Mouse (Mus musculus) hindbrain, embryonic 10.5 days (tissue): ENCODE measurements at regions not wholly inside any gene's neighbourhood (a gene's known extent, or its start where the extent isn't known, plus 50 kb on each side); places are given as distances from the start of the nearest gene placed in this dataset.

ENCODE experiments used
- DNase-seq: peaks from one replicate; pipeline ENCODE4 v3.0.0-alpha.2; 2017; ENCODE audit warnings: low spot score
- H3K27ac ChIP-seq: fragments of 300-500 bp; sonication (generic); 2 replicates; pipeline ENCODE4 v1.5.1; 2016; ENCODE audit warnings: mild to moderate bottlenecking, moderate library complexity
- H3K27me3 ChIP-seq: fragments of 300-500 bp; sonication (generic); 2 replicates; pipeline ENCODE4 v1.6.1; 2016; ENCODE audit warnings: mild to moderate bottlenecking; ENCODE audit not compliant: poor library complexity, insufficient read depth, severe bottlenecking
- H3K36me3 ChIP-seq: fragments of 300-500 bp; sonication (generic); 2 replicates; pipeline ENCODE4 v1.6.1; 2016; ENCODE audit warnings: mild to moderate bottlenecking, moderate library complexity
- H3K4me1 ChIP-seq: fragments of 300-500 bp; sonication (generic); replicated peaks from 2 replicates; pipeline ENCODE4 v1.6.1; 2016; ENCODE audit warnings: mild to moderate bottlenecking
- H3K4me3 ChIP-seq: fragments of 300-500 bp; sonication (generic); 2 replicates; pipeline ENCODE4 v1.5.1; 2016; ENCODE audit warnings: mild to moderate bottlenecking, moderate library complexity
- H3K9me3 ChIP-seq: fragments of 300-500 bp; sonication (generic); 2 replicates; pipeline ENCODE4 v1.6.1; 2016; ENCODE audit warnings: mild to moderate bottlenecking, moderate library complexity
- WGBS: fragments of 180-500 bp; shearing (Covaris S2); methylation state at CpG from one replicate; pipeline ENCODE4 v1.1.7; 2016; 5-methylcytosine and 5-hydroxymethylcytosine counted together

- Histone ChIP-seq H3K4me3 (no peak overlapping the region), H3K27ac (peak overlapping the region; percentile 40), H3K36me3 (no peaks in the 10 kb centered on the region), H3K27me3 (peaks cover 21% of the 10 kb centered on the region), H3K9me3 (no peaks in the 10 kb centered on the region), H3K4me1 (peaks cover 32% of the 10 kb centered on the region)
- no peak for DNase-seq
- WGBS = 51% methylated on average over 7 of the region's 7 CpGs
Observed at GRCm38 (mm10) chr5:111913354-111913753, 179.6 kb downstream of the Gm26897 start.

- 80% methylated on average over 3 of the region's 3 CpGs for WGBS
- H3K36me3 ChIP-seq = no peaks in the 10 kb centered on the region
- H3K4me1 ChIP-seq = peaks cover 39% of the 10 kb centered on the region
- H3K27ac ChIP-seq = no peak overlapping the region
- no peak for DNase-seq
- peaks cover 23% of the 10 kb centered on the region for H3K27me3 ChIP-seq
- H3K4me3 ChIP-seq = no peak overlapping the region
- no peaks in the 10 kb centered on the region for H3K9me3 ChIP-seq
Observed at GRCm38 (mm10) chr5:111914296-111914695, 180.6 kb downstream of the Gm26897 start.

GRCm38 (mm10) chr5:111917643-111918252 is 184.0 kb downstream of the Gm26897 start:
- no peak overlapping the region for H3K4me3 ChIP-seq
- DNase-seq = no peak
- H3K9me3 ChIP-seq = no peaks in the 10 kb centered on the region
- WGBS = 21% methylated on average over 8 of the region's 8 CpGs
- peaks cover 52% of the 10 kb centered on the region for H3K4me1 ChIP-seq
- H3K36me3 ChIP-seq = no peaks in the 10 kb centered on the region
- H3K27ac ChIP-seq = peak overlapping the region; percentile 66
- peaks cover 9% of the 10 kb centered on the region for H3K27me3 ChIP-seq

- H3K9me3 ChIP-seq = no peaks in the 10 kb centered on the region
- WGBS = 80% methylated on average over 14 of the region's 14 CpGs
- H3K4me1 ChIP-seq = peaks cover 52% of the 10 kb centered on the region
- H3K36me3 ChIP-seq = no peaks in the 10 kb centered on the region
- no peak for DNase-seq
- no peak overlapping the region for H3K4me3 ChIP-seq
- H3K27me3 ChIP-seq = peaks cover 9% of the 10 kb centered on the region
- peak overlapping the region; percentile 66 for H3K27ac ChIP-seq
Observed at GRCm38 (mm10) chr5:111918888-111919287, 185.2 kb downstream of the Gm26897 start.

- H3K9me3 ChIP-seq = no peaks in the 10 kb centered on the region
- peaks cover 51% of the 10 kb centered on the region for H3K4me1 ChIP-seq
- H3K27me3 ChIP-seq = peaks cover 14% of the 10 kb centered on the region; the same call in 1 of the 2 replicates
- peak overlapping the region; percentile 62 for H3K27ac ChIP-seq
- peak; percentile 25 for DNase-seq
- no peak overlapping the region for H3K4me3 ChIP-seq
- 53% methylated on average over 18 of the region's 18 CpGs for WGBS
- no peaks in the 10 kb centered on the region for H3K36me3 ChIP-seq
Observed at GRCm38 (mm10) chr5:111922991-111923701, 189.4 kb downstream of the Gm26897 start.

GRCm38 (mm10) chr5:111925757-111926156 is 192.0 kb downstream of the Gm26897 start:
- DNase-seq = no peak
- peaks cover 25% of the 10 kb centered on the region; the same call in 1 of the 2 replicates for H3K27me3 ChIP-seq

GRCm38 (mm10) chr5:111929180-111929990 is 195.7 kb downstream of the Gm26897 start:
- WGBS = 19% methylated on average over 15 of the region's 15 CpGs
- Histone ChIP-seq H3K27me3 (peaks cover 25% of the 10 kb centered on the region; the same call in 1 of the 2 replicates), H3K27ac (peak overlapping the region; percentile 85)

More at GRCm38 (mm10) chr5:111925757-111926156, 192.0 kb downstream of the Gm26897 start:
- Histone ChIP-seq H3K36me3 (no peaks in the 10 kb centered on the region), H3K4me1 (peaks cover 58% of the 10 kb centered on the region), H3K4me3 (no peak overlapping the region), H3K27ac (peak overlapping the region; percentile 64; the same call in 1 of the 2 replicates), H3K9me3 (no peaks in the 10 kb centered on the region)
- 63% methylated on average over 6 of the region's 6 CpGs for WGBS

GRCm38 (mm10) chr5:111929991-111930339 is 196.2 kb downstream of the Gm26897 start:
- peaks cover 40% of the 10 kb centered on the region for H3K4me1 ChIP-seq
- DNase-seq = no peak
- no peaks in the 10 kb centered on the region for H3K36me3 ChIP-seq
- 0 out of 2 replicates have a peak, but pooled peaks cover 2% of the 10 kb centered on the region for H3K9me3 ChIP-seq
- peaks cover 25% of the 10 kb centered on the region; the same call in 1 of the 2 replicates for H3K27me3 ChIP-seq
- H3K4me3 ChIP-seq = no peak overlapping the region
- H3K27ac ChIP-seq = peak overlapping the region; percentile 85
- 37% methylated on average over 3 of the region's 3 CpGs for WGBS

More at GRCm38 (mm10) chr5:111929180-111929990, 195.7 kb downstream of the Gm26897 start:
- H3K36me3 ChIP-seq = no peaks in the 10 kb centered on the region
- peak; percentile 52 for DNase-seq
- 0 out of 2 replicates have a peak, but pooled peaks cover 2% of the 10 kb centered on the region for H3K9me3 ChIP-seq
- peaks cover 40% of the 10 kb centered on the region for H3K4me1 ChIP-seq
- 0 out of 2 replicates have a peak overlapping the region, but pooled peaks have one; percentile 3 for H3K4me3 ChIP-seq

GRCm38 (mm10) chr5:111931733-111932132 is 198.0 kb downstream of the Gm26897 start:
- 69% methylated on average over 3 of the region's 3 CpGs for WGBS
- peaks cover 35% of the 10 kb centered on the region for H3K4me1 ChIP-seq
- no peaks in the 10 kb centered on the region for H3K36me3 ChIP-seq
- H3K4me3 ChIP-seq = no peak overlapping the region
- no peak overlapping the region for H3K27ac ChIP-seq
- H3K27me3 ChIP-seq = peaks cover 19% of the 10 kb centered on the region; the same call in 1 of the 2 replicates
- H3K9me3 ChIP-seq = 0 out of 2 replicates have a peak, but pooled peaks cover 2% of the 10 kb centered on the region
- no peak for DNase-seq

- Histone ChIP-seq H3K4me1 (peaks cover 13% of the 10 kb centered on the region; the same call in 1 of the 2 replicates), H3K36me3 (no peaks in the 10 kb centered on the region), H3K9me3 (0 out of 2 replicates have a peak, but pooled peaks cover 2% of the 10 kb centered on the region), H3K4me3 (no peak overlapping the region), H3K27me3 (peaks cover 2% of the 10 kb centered on the region; the same call in 1 of the 2 replicates), H3K27ac (0 out of 2 replicates have a peak overlapping the region, but pooled peaks have one; percentile 25)
- 78% methylated on average over 3 of the region's 3 CpGs for WGBS
- DNase-seq = no peak
Observed at GRCm38 (mm10) chr5:111935381-111936134, 201.8 kb downstream of the Gm26897 start.

GRCm38 (mm10) chr5:111941831-111942230 is 208.1 kb downstream of the Gm26897 start:
- Histone ChIP-seq H3K36me3 (no peaks in the 10 kb centered on the region), H3K4me3 (no peak overlapping the region), H3K27me3 (peaks cover 26% of the 10 kb centered on the region), H3K27ac (no peak overlapping the region), H3K9me3 (no peaks in the 10 kb centered on the region), H3K4me1 (peaks cover 32% of the 10 kb centered on the region)
- DNase-seq = no peak
- WGBS = 81% methylated on average over 16 of the region's 16 CpGs

GRCm38 (mm10) chr5:111942792-111943191 is 209.1 kb downstream of the Gm26897 start:
- Histone ChIP-seq H3K9me3 (no peaks in the 10 kb centered on the region), H3K27me3 (peaks cover 26% of the 10 kb centered on the region), H3K4me1 (peaks cover 32% of the 10 kb centered on the region), H3K4me3 (no peak overlapping the region), H3K36me3 (no peaks in the 10 kb centered on the region), H3K27ac (no peak overlapping the region)
- WGBS = 87% methylated on average over 2 of the region's 2 CpGs
- no peak for DNase-seq
